In genomic region chr2:32134039-32134438, GRCm38 (mm10) we compare ENCODE assay signal across 8 mouse cellular contexts. TPM values are rescaled to one million over a fixed set of nuclear protein-coding genes. Genes with fewer than 3 reads are reported as not detected.
A peak's percentile ranks its signal among the peaks of the same experiment; 100 is the strongest.
DNase-seq lines count a peak whose midpoint lies in the region; TF ChIP-seq lines count a peak whose summit lies in the region.

No protein-coding gene starts in this region.

- H3K27me3 ChIP-seq in E14TG2a.4 (ENCODE audit: insufficient read depth, low read length) = 0 out of 2 replicates have a peak, but pooled peaks cover 4% of the 10 kb centered on the region

- no peak for TF ChIP-seq POLR2A in cortical plate, adult 2 months (IDR thresholded peaks at IDR 0.05; ENCODE audit: extremely low read depth, insufficient read depth, low read length)

- TF ChIP-seq CTCF in E14TG2a.4 (conservative IDR thresholded peaks at IDR 0.05; ENCODE audit: low read length) = peak; percentile 99
- peak; percentile 91 for TF ChIP-seq CTCF in cortical plate, adult 2 months (IDR thresholded peaks at IDR 0.05; ENCODE audit: extremely low read depth, insufficient read depth, low read length)

- no peak overlapping the region for H3K4me3 ChIP-seq in E14TG2a.4 (replicated peaks; ENCODE audit: low read length)
- no peak overlapping the region for H3K4me3 ChIP-seq in cortical plate, adult 2 months (ENCODE audit: insufficient read depth, low read length)

- peaks cover 52% of the 10 kb centered on the region for H3K4me1 ChIP-seq in E14TG2a.4 (replicated peaks; ENCODE audit: low read depth, low read length)
- peaks cover 2% of the 10 kb centered on the region; the same call in 1 of the 2 replicates for H3K4me1 ChIP-seq in cortical plate, adult 2 months (ENCODE audit: control insufficient read depth, insufficient read depth, low read length)

- H3K27ac ChIP-seq in cortical plate, adult 2 months (ENCODE audit: insufficient read depth, low read length) = no peak overlapping the region

- H3K9me3 ChIP-seq in E14TG2a.4 (ENCODE audit: low read length) = no peaks in the 10 kb centered on the region

- H3K36me3 ChIP-seq in E14TG2a.4 (ENCODE audit: insufficient read depth, low read length) = no peaks in the 10 kb centered on the region

- DNase-seq in adrenal gland, adult (ENCODE audit: inconsistent age in 2 of 2, low spot score in 1 of 2) = peak; percentile 84 to 96
- peak; percentile 53 to 86 for DNase-seq in heart, adult 9 months (ENCODE audit: low spot score in 2 of 2)
- peak; percentile 93 for DNase-seq in layer of hippocampus, adult 9-10 months (ENCODE audit: low spot score)
- peak; percentile 90 for DNase-seq in lung, postnatal 10 days
- DNase-seq in right cerebral cortex, postnatal 36 days (ENCODE audit: low spot score in 2 of 2) = peak; percentile 83 to 88
- DNase-seq in urinary bladder, postnatal 4 days (ENCODE audit: low spot score in 2 of 2) = peak; percentile 74 to 85

RNA-seq across cellular contexts. Expression of gene Prrc2b, which starts 16.8 kb away (rescaled TPM):
- polyA plus RNA-seq in cortical plate, adult 2 months (2012; rRNA removed) = 97.6 and 99.1 TPM in 2 replicates

RNA-seq across cellular contexts. Expression of gene Plpp7, which starts 38.7 kb away (rescaled TPM):
- 34.5 and 36.4 TPM in 2 replicates for polyA plus RNA-seq in cortical plate, adult 2 months (2012; rRNA removed)

RNA-seq across cellular contexts. Expression of gene Fam78a, which starts 49.4 kb away (rescaled TPM):
- 3.2 and 3.7 TPM in 2 replicates for polyA plus RNA-seq in cortical plate, adult 2 months (2012; rRNA removed)
